Mouse (Mus musculus) olfactory bulb, adult 2 months (tissue): ENCODE measurements around the gene Inhbb. TPM values are rescaled to one million over a fixed set of nuclear protein-coding genes. Genes with fewer than 3 reads are reported as not detected.

Source experiments
- H3K27ac ChIP-seq: fragments of 200-500 bp; 2 replicates; pipeline ENCODE4 v1.5.1; 2012; ENCODE audit warnings: low read depth, low read length; ENCODE audit not compliant: insufficient read depth
- H3K4me1 ChIP-seq: fragments of 200-500 bp; 2 replicates; pipeline ENCODE4 v1.6.1; 2012; ENCODE audit warnings: low read length; ENCODE audit not compliant: control insufficient read depth, insufficient read depth
- H3K4me3 ChIP-seq: fragments of 200-500 bp; 2 replicates; pipeline ENCODE4 v1.5.1; 2012; ENCODE audit warnings: mild to moderate bottlenecking, low read depth, low read length, moderate library complexity; ENCODE audit not compliant: insufficient read depth
- CTCF ChIP-seq: fragments of 200-500 bp; IDR thresholded peaks from 2 replicates; pipeline ENCODE4 v1.5.1; 2012; ENCODE audit warnings: low read depth, mild to moderate bottlenecking, low read length, moderate library complexity; ENCODE audit not compliant: insufficient read depth
- POLR2A ChIP-seq: fragments of 200-500 bp; IDR thresholded peaks from 2 replicates; pipeline ENCODE4 v1.6.1; 2012; ENCODE audit warnings: mild to moderate bottlenecking, low read depth, low read length, moderate library complexity; ENCODE audit not compliant: insufficient read depth
- WGBS: fragments of 180-500 bp; shearing (Covaris S2); methylation state at CpG from one replicate; pipeline ENCODE4 v1.1.7; 2018; 5-methylcytosine and 5-hydroxymethylcytosine counted together
- polyA plus RNA-seq: library from polyadenylated mRNA; stranded (reverse); fragments of >200 nt; gene quantifications from 2 replicates; pipeline ENCODE4 v1.2.4, GENCODE M21; 2012; ENCODE audit warnings: low replicate concordance; ENCODE audit not compliant: missing spikeins, insufficient read depth, insufficient read length

Gene Inhbb
- polyA plus RNA-seq, 1 experiment = not detected

- WGBS = 77% methylated on average over 7 of the region's 7 CpGs
- TF ChIP-seq CTCF = no peak
- TF ChIP-seq POLR2A = no peak
- Histone ChIP-seq H3K27ac (no peak overlapping the region), H3K4me1 (peaks cover 5% of the 10 kb centered on the region), H3K4me3 (no peak overlapping the region)
Measured at GRCm38 (mm10) chr1:119389771-119390500, 32.1 kb downstream of the Inhbb start.

DNA sequence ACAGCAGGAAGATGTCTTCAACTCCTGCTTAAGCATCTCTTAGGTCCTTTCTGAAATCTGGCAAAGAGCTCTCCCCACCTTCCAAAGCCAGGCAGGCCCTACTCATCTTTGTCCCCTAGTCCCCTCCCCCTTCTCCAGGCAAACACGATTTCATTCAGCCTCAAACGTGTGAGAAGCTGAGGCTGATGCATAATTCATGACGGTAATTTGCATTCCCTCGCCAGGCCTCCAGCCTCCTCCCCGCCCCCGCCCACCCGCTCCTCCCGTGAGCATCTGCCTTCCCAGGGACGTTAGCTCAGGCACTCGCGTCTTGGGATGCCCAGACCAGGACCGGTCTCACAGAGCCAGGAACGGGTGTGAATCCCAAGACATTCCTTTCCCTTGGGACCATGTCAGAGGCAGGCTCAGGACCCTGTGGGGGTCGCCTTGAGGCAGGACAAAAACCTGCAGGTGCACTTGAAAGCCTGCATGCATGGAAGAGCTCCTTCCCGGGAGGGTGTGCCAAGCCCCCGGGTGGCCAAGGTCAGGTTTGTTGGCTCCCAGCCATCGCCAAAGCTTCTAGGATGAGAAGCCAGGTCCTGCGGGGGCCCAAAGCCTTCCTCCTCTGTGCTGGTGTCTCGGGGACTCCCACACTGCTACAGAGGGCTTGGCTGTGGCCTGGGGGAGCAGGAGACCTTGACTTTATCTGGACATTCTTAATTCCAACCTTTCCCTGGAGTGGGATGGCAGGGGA, 33.2 kb downstream of the Inhbb start:
- H3K4me3 ChIP-seq = no peak overlapping the region
- peaks cover 11% of the 10 kb centered on the region for H3K4me1 ChIP-seq
- H3K27ac ChIP-seq = no peak overlapping the region
- TF ChIP-seq CTCF = no peak
- TF ChIP-seq POLR2A = no peak
- 12% methylated on average over 19 of the region's 19 CpGs for WGBS

- TF ChIP-seq POLR2A (no peak), CTCF (no peak)
- Histone ChIP-seq H3K4me1 (peaks cover 12% of the 10 kb centered on the region), H3K27ac (no peak overlapping the region), H3K4me3 (no peak overlapping the region)
- 91% methylated on average over 3 of the region's 3 CpGs for WGBS
Measured at GRCm38 (mm10) chr1:119386306-119386705, 35.7 kb downstream of the Inhbb start.

- no peak overlapping the region for H3K27ac ChIP-seq
- H3K4me3 ChIP-seq = no peak overlapping the region
- 28% methylated on average over 10 of the region's 10 CpGs for WGBS
- peaks cover 9% of the 10 kb centered on the region for H3K4me1 ChIP-seq
- TF ChIP-seq POLR2A (no peak), CTCF (no peak)
Measured at GRCm38 (mm10) chr1:119383916-119384315, 38.1 kb downstream of the Inhbb start.

- TF ChIP-seq CTCF (no peak), POLR2A (no peak)
- peaks cover 7% of the 10 kb centered on the region for H3K4me1 ChIP-seq
- no peak overlapping the region for H3K27ac ChIP-seq
- WGBS = 46% methylated on average over 4 of the region's 4 CpGs
- no peak overlapping the region for H3K4me3 ChIP-seq
Measured at GRCm38 (mm10) chr1:119380609-119381008, 41.4 kb downstream of the Inhbb start.

DNA sequence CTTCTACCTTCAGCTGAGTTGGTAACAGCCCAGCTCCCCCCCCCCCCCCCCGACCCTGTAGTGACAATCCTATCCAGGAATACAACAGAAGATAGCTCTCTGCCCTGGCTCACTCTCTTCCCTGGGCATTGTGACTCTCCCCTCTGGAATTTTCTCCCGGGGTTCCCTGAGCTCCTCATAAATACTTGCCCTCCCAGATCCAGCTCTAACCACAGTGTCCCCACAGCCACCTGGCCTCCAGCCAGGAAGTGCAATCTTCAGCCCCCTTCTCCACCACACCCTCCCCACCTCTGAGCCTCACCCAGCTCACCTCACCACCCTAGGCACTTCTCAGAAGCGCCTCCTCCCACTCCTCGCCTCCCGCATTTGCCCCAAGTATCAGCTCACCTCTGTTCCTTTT, 46.7 kb downstream of the Inhbb start:
- no peak for TF ChIP-seq POLR2A
- TF ChIP-seq CTCF = no peak

GRCm38 (mm10) chr1:119367546-119367945, 54.5 kb downstream of the Inhbb start:
- H3K27ac ChIP-seq = no peak overlapping the region
- no peak overlapping the region for H3K4me3 ChIP-seq
- WGBS = 87% methylated on average over 12 of the region's 12 CpGs
- TF ChIP-seq POLR2A (no peak), CTCF (no peak)
- H3K4me1 ChIP-seq = no peaks in the 10 kb centered on the region

More for the DNA sequence above, 46.7 kb downstream of the Inhbb start:
- Histone ChIP-seq H3K4me1 (no peaks in the 10 kb centered on the region), H3K27ac (no peak overlapping the region), H3K4me3 (no peak overlapping the region)
- 70% methylated on average over 5 of the region's 5 CpGs for WGBS

GRCm38 (mm10) chr1:119366315-119366714, 55.7 kb downstream of the Inhbb start:
- 71% methylated on average over 6 of the region's 6 CpGs for WGBS
- Histone ChIP-seq H3K4me1 (no peaks in the 10 kb centered on the region), H3K4me3 (no peak overlapping the region), H3K27ac (no peak overlapping the region)
- TF ChIP-seq CTCF (no peak), POLR2A (no peak)

Other genes starting within 250 kb of the Inhbb start
- not detected in 2 replicates for gene Ralb, start 82.5 kb upstream of the Inhbb start, polyA plus RNA-seq
- gene Tmem185b, start 103.9 kb upstream of the Inhbb start, polyA plus RNA-seq = not detected in 2 replicates
- not detected in 2 replicates for gene Epb41l5, start 226.8 kb upstream of the Inhbb start, polyA plus RNA-seq